Mouse (Mus musculus) right cerebral cortex, adult 2 months (tissue): Measurements from ENCODE around the gene Prrt1.

Experiments
- DNase-seq, 2 experiments: peaks; one replicate each; pipeline ENCODE4 v3.0.0; 2021 to 2022; ENCODE audit warnings: low spot score in 2 of 2

Prrt1 gene

GRCm38 (mm10) chr17:34671151-34672066 is 42.1 kb downstream of the Prrt1 start:
- no peak for DNase-seq

GRCm38 (mm10) chr17:34672246-34672792 is 43.0 kb downstream of the Prrt1 start:
- DNase-seq: no peak

GRCm38 (mm10) chr17:34673139-34673538 is 43.8 kb downstream of the Prrt1 start:
- no peak for DNase-seq

GRCm38 (mm10) chr17:34674524-34675204 is 45.3 kb downstream of the Prrt1 start:
- DNase-seq: no peak

- no peak for DNase-seq
Observed at GRCm38 (mm10) chr17:34675205-34676092, 46.1 kb downstream of the Prrt1 start.

- no peak for DNase-seq
Observed at GRCm38 (mm10) chr17:34676093-34676460, 46.7 kb downstream of the Prrt1 start.

GRCm38 (mm10) chr17:34676671-34677070 is 47.3 kb downstream of the Prrt1 start:
- DNase-seq: no peak

GRCm38 (mm10) chr17:34680191-34680590 is 50.9 kb downstream of the Prrt1 start:
- DNase-seq: no peak

GRCm38 (mm10) chr17:34680621-34681020 is 51.3 kb downstream of the Prrt1 start:
- no peak for DNase-seq

GRCm38 (mm10) chr17:34681132-34681571 is 51.8 kb downstream of the Prrt1 start:
- no peak for DNase-seq

- DNase-seq: no peak
Observed at GRCm38 (mm10) chr17:34681881-34682536, 52.7 kb downstream of the Prrt1 start.
